Mouse (Mus musculus) intestine, embryonic 16.5 days (tissue): ENCODE results near the gene Rnaseh2a. TPM values are rescaled to one million over a fixed set of nuclear protein-coding genes. Genes with fewer than 3 reads are reported as not detected.
A peak's percentile ranks its signal among the peaks of the same experiment; 100 is the strongest.

Experiments
- ATAC-seq: fragments of 200-750 bp; cut with Nextera tagmentation; 2 replicates; pipeline ENCODE4 v1.8.0; 2017; ENCODE audit warnings: moderate TSS enrichment, moderate library complexity
- H3K27ac ChIP-seq: fragments of 300-500 bp; sonication (generic); 2 replicates; pipeline ENCODE4 v1.5.1; 2014; ENCODE audit warnings: mild to moderate bottlenecking, low read length
- H3K27me3 ChIP-seq: fragments of 300-500 bp; sonication (generic); replicated peaks from 2 replicates; pipeline ENCODE4 v1.6.1; 2014; ENCODE audit warnings: low read length, control low read depth, mixed read lengths; ENCODE audit not compliant: control insufficient read depth, insufficient read depth
- H3K36me3 ChIP-seq: fragments of 300-500 bp; sonication (generic); 2 replicates; pipeline ENCODE4 v1.6.1; 2014; ENCODE audit warnings: low read length, control low read depth; ENCODE audit not compliant: control insufficient read depth, insufficient read depth
- H3K4me1 ChIP-seq: fragments of 300-500 bp; sonication (generic); 2 replicates; pipeline ENCODE4 v1.6.1; 2014; ENCODE audit warnings: low read length, control low read depth, mixed read lengths; ENCODE audit not compliant: control insufficient read depth, insufficient read depth
- H3K4me2 ChIP-seq: fragments of 300-500 bp; sonication (generic); 2 replicates; pipeline ENCODE4 v1.6.1; 2014; ENCODE audit warnings: low read depth, low read length, control low read depth
- H3K4me3 ChIP-seq: fragments of 300-500 bp; sonication (generic); 2 replicates; pipeline ENCODE4 v1.5.1; 2014; ENCODE audit warnings: mild to moderate bottlenecking, low read length
- H3K9ac ChIP-seq: fragments of 300-500 bp; sonication (generic); 2 replicates; pipeline ENCODE4 v1.6.1; 2014; ENCODE audit warnings: low read depth, low read length
- H3K9me3 ChIP-seq: fragments of 300-500 bp; sonication (generic); 2 replicates; pipeline ENCODE4 v1.6.1; 2016; ENCODE audit warnings: low read length, control low read depth; ENCODE audit not compliant: control insufficient read depth
- WGBS: fragments of 180-500 bp; shearing (Covaris S2); extraction: QIAGEN DNeasy Blood & Tissue Kit; methylation state at CpG from one replicate; pipeline ENCODE4 v1.1.7; 2014; 5-methylcytosine and 5-hydroxymethylcytosine counted together
- polyA plus RNA-seq: library from polyadenylated mRNA; unstranded; fragments of >200 nt; fragmentation: Nextera tagmentation; extraction: Ambion mirVana; gene quantifications from 2 replicates; pipeline ENCODE4 v1.2.1, GENCODE M21; 2015

Rnaseh2a gene
- polyA plus RNA-seq, 1 experiment from 2014 or later, result 120 TPM

- no peak overlapping the region for H3K9ac ChIP-seq
- H3K4me2 ChIP-seq, result peak overlapping the region; percentile 37
- H3K4me1 ChIP-seq, result no peaks in the 10 kb centered on the region
- H3K27me3 ChIP-seq, result peaks cover 11% of the 10 kb centered on the region; the same call in 1 of the 2 replicates
- 7% methylated on average over 18 of the region's 18 CpGs for WGBS
- H3K9me3 ChIP-seq, result no peaks in the 10 kb centered on the region
- ATAC-seq, result peak; percentile 75
- H3K27ac ChIP-seq, result no peak overlapping the region
- H3K36me3 ChIP-seq, result no peaks in the 10 kb centered on the region; the same call in 1 of the 2 replicates
- 0 out of 2 replicates have a peak overlapping the region, but pooled peaks have one; percentile 11 for H3K4me3 ChIP-seq
These were observed 16.8 kb downstream of the Rnaseh2a start for GRCm38 (mm10) chr8:84952612-84953255.

DNA sequence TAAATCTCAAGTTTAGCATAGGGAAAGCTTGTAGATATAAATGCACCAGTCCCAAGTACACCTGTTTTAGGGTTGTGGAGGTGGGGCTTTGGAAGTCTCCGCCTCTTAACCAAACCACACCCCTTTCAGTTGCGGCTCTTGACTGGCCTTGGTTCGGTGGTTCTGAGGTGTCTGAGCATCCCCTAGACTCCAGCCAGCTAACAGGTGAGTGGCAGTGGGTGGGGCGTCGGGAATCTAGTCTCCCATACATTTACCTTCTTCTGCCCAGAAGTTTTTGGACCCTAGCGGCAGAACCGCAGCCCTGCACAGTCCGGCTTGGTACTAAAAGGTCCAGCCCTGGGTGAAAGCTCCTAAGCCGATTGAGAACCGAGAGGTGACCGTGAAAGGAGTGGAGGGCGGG is 19.8 kb downstream of the Rnaseh2a start:
- Histone ChIP-seq H3K27me3 (peaks cover 36% of the 10 kb centered on the region), H3K4me3 (no peak overlapping the region)

DNA sequence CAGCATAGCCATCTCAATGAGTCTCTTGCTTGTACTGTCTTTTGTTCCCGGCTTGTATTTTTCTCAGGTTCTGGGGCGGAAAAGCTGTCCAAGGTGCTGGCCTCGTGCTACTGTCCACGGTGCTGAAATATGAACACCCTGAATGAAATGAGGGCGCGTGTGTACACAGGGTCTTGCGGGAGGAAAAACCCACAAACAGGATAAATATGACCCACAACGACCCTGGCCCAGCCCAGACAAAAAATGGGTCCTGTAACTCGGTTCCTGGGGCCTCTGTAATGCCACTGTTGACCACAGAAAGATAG is 22.4 kb downstream of the Rnaseh2a start:
- Histone ChIP-seq H3K9me3 (no peaks in the 10 kb centered on the region), H3K27ac (no peak overlapping the region), H3K4me1 (peaks cover 13% of the 10 kb centered on the region), H3K9ac (no peak overlapping the region), H3K4me3 (no peak overlapping the region), H3K27me3 (peaks cover 52% of the 10 kb centered on the region), H3K36me3 (no peaks in the 10 kb centered on the region), H3K4me2 (no peak overlapping the region)
- 13% methylated on average over 9 of the region's 9 CpGs for WGBS
- ATAC-seq, result peak; percentile 38; the same call in 1 of the 2 replicates

More for the DNA sequence above, 19.8 kb downstream of the Rnaseh2a start:
- no peak overlapping the region for H3K27ac ChIP-seq
- H3K4me1 ChIP-seq, result peaks cover 9% of the 10 kb centered on the region
- H3K9me3 ChIP-seq, result no peaks in the 10 kb centered on the region
- no peak for ATAC-seq
- 26% methylated on average over 12 of the region's 12 CpGs for WGBS
- no peak overlapping the region for H3K9ac ChIP-seq
- H3K4me2 ChIP-seq, result no peak overlapping the region
- no peaks in the 10 kb centered on the region for H3K36me3 ChIP-seq

- WGBS, result 12% methylated on average over 17 of the region's 17 CpGs
- 0 out of 2 replicates have a peak, but pooled peaks have one; percentile 13 for ATAC-seq
- H3K27me3 ChIP-seq, result peaks cover 52% of the 10 kb centered on the region
These were observed 22.9 kb downstream of the Rnaseh2a start, which contains the start of gene Rtbdn for GRCm38 (mm10) chr8:84946528-84947240. TSS of gene Rtbdn (plus strand) at chr8:84946991.

DNA sequence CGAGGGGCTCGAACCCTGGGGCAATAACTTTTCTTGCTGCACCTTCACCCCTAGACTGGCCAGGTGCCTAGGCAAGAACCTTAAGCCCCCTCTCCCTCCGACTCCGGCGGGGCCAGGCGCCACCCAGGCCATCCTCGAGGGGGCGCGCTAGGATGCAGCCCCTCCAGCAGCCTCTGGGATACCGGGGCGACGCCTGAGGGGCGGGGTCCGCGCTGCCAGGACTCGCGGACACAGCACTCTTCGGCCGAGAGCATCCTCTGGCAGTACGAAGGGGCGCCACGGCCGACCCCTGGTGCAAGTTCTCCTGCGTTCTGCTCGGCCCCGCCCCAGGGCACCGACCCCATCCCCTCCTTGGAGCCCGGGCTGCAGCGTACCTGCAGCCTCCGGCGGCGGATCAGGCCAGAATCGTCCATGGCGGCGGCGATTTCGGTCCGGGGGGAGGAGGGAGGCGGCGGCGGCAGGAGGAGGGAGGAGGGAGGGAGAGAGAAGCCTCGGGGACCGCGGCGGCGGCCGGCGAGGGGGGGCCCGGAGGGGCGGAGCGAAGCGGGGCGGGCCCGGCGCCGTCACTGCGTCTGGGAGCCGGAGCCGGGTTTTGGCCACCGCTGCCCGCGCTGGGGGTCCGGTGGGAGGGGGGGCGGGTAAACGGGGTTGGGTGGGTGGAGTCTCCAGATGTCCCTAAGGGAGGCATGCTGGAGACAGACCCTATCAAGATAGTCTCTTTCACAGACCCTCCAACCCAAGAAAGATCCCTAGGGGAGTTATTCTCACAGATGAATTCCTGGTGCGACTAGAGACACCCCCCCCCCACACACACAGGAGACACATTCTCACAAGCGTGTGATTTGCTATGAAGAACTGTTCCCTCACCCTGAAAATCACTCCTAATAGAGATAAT is 23.7 kb downstream of the Rnaseh2a start:
- Histone ChIP-seq H3K4me2 (peak overlapping the region; percentile 73), H3K36me3 (no peaks in the 10 kb centered on the region), H3K27ac (no peak overlapping the region), H3K9me3 (no peaks in the 10 kb centered on the region), H3K4me1 (peaks cover 13% of the 10 kb centered on the region), H3K4me3 (peak overlapping the region; percentile 43), H3K27me3 (peaks cover 51% of the 10 kb centered on the region), H3K9ac (no peak overlapping the region; the same call in 1 of the 2 replicates)
- WGBS, result under 1% methylated on average over 32 of the region's 67 CpGs
- ATAC-seq, result peak; percentile 48; the same call in 1 of the 2 replicates

More at GRCm38 (mm10) chr8:84946528-84947240, 22.9 kb downstream of the Rnaseh2a start, which contains the start of gene Rtbdn:
- Histone ChIP-seq H3K9ac (no peak within 1 kb of the TSS; the same call in 1 of the 2 replicates), H3K9me3 (no peaks in the 10 kb centered on the region), H3K36me3 (no peaks in the 10 kb centered on the region), H3K4me1 (peaks cover 13% of the 10 kb centered on the region), H3K27ac (no peak within 1 kb of the TSS), H3K4me2 (peak within 1 kb of the TSS; percentile 73), H3K4me3 (peak within 1 kb of the TSS; percentile 43)

DNA sequence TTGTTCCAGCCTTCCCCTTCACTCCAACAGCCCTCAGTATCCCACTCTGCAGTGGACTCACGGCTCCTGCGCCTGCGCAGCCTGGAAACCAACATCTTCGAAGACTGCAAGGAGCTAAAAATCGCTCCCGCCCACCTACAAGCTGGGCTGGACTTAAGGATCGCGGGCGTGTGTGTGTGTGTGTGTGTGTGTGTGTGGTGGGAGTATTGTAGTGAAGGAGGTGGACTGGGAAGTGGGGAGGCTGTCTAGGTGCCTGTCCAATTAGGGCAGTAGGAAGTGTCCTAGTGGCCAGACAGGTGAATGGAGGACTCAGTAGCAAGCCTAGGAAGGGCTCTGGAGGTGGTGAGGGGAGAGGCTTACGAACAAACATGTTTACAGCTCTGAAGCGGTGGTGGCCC is 24.3 kb downstream of the Rnaseh2a start:
- Histone ChIP-seq H3K9ac (no peak overlapping the region), H3K9me3 (no peaks in the 10 kb centered on the region), H3K27me3 (peaks cover 48% of the 10 kb centered on the region), H3K4me3 (peak overlapping the region; percentile 43), H3K27ac (no peak overlapping the region), H3K36me3 (no peaks in the 10 kb centered on the region), H3K4me1 (peaks cover 13% of the 10 kb centered on the region), H3K4me2 (no peak overlapping the region; the same call in 1 of the 2 replicates)
- 6% methylated on average over 11 of the region's 11 CpGs for WGBS
- no peak; the same call in 1 of the 2 replicates for ATAC-seq

GRCm38 (mm10) chr8:84944478-84945160 is 24.9 kb downstream of the Rnaseh2a start:
- no peak overlapping the region for H3K27ac ChIP-seq
- peak overlapping the region; percentile 15; the same call in 1 of the 2 replicates for H3K4me3 ChIP-seq
- H3K4me2 ChIP-seq, result peak overlapping the region; percentile 35
- H3K9ac ChIP-seq, result no peak overlapping the region
- 4% methylated on average over 26 of the region's 26 CpGs for WGBS
- peak; percentile 73 for ATAC-seq
- peaks cover 48% of the 10 kb centered on the region for H3K27me3 ChIP-seq
- peaks cover 13% of the 10 kb centered on the region for H3K4me1 ChIP-seq
- no peaks in the 10 kb centered on the region for H3K9me3 ChIP-seq
- H3K36me3 ChIP-seq, result no peaks in the 10 kb centered on the region

DNA sequence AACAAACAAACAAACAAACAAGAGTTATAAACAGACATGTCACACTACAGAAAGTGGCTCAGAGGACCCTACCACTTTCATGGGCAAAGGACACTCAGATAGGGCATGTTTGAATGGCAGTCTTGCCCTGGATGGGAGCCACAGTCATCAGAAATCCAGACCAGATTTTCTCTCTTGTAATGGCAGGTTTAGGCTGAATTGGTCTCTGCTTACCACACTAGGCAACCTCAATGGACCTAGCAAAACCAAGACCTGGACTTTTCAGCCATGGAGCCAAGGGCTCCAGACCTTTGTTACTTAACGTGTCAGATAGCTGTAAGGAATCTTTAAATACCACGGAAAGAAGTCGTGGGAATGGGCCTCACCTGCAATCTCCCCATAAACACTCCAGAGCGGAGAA is 25.9 kb downstream of the Rnaseh2a start:
- H3K9me3 ChIP-seq, result no peaks in the 10 kb centered on the region
- H3K27me3 ChIP-seq, result peaks cover 48% of the 10 kb centered on the region
- H3K4me1 ChIP-seq, result peaks cover 13% of the 10 kb centered on the region
- H3K27ac ChIP-seq, result no peak overlapping the region
- H3K36me3 ChIP-seq, result no peaks in the 10 kb centered on the region
- 24% methylated on average over 4 of the region's 4 CpGs for WGBS
- ATAC-seq, result no peak
- H3K9ac ChIP-seq, result no peak overlapping the region
- no peak overlapping the region for H3K4me3 ChIP-seq
- no peak overlapping the region for H3K4me2 ChIP-seq
